Mouse (Mus musculus): ENCODE measurements around the gene Umod.

The Umod gene

DNA sequence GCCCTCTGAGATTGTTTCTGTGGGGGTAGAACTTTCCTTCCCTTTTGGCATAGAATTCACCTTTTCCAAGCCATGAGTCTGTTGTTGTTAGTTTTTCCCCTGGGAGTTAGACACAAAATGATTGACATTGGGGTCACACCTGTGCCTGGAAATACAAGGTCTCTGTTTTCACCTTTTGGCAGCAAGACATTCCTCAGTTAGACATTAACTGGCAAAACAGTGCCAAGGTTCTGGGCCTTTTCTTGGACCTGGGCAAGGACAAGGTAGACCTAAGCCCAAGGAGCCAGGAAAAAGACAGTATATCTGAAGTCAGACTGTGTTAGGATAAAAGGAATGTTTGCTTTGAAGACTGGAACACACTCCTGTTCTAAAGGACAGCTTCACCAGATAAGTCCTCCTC lies at the start of gene Umod:
Umod (minus strand) TSS at position 27 of the 400 bp plus-strand sequence.
- DNase-seq, result no peak

DNA sequence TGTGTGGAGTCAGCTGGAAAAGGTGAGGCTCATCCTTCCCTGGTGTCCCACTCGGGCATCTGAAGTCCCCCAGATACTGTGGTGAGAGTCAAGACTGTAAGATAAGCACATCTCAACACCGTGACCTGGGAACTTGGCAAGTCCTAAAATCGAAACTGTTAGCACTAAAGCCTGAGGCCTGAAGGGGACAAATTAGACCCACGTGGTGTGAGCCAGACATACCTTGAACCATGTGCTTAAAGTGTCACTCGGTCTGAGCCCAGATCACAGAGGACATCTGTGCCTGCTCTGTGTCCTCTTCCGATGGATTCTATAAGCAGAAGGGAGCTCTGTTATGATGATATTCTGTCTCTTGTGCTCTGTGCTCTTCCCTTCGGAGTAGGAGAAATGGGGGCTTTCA lies 49.5 kb upstream of the Umod start:
- DNase-seq, result no peak

DNA sequence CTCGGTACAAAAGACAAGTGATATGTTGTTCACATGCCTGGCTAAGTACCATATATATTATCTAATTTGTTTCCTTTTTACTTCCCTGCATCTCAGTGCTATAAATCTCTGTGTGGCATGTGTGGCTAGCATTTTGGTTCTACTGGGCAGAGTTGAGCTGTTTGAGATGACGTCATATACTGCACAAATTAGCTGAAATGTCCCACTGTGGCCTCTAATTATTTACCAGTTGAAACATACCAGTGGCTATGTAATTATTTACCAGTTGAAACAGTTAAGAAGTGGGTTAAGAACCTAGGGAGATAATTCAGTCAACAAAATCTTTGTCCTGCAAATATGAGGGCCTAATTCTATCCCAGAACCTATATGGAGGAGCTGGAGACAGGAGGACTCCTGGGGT lies 48.5 kb upstream of the Umod start:
- no peak for DNase-seq

DNA sequence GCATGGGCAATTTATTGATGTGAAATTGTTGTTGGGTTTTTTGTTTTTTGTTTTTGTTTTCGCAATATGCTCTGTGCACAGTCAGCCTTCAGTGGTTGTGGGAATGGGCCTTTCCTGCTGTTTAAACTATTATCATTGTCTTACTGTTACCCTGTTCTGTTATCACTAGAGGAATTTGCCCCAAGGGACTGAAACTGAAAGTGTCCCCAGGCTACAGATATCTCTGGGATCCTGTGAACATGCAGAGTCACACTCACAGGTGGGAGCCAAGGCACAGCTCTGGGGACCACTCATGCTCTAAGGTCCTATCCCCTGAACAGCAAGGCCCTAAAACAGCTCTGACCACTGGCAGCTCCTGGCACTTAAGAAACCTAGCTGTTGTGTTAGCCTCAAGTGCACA lies 48.1 kb upstream of the Umod start:
- no peak for DNase-seq

DNA sequence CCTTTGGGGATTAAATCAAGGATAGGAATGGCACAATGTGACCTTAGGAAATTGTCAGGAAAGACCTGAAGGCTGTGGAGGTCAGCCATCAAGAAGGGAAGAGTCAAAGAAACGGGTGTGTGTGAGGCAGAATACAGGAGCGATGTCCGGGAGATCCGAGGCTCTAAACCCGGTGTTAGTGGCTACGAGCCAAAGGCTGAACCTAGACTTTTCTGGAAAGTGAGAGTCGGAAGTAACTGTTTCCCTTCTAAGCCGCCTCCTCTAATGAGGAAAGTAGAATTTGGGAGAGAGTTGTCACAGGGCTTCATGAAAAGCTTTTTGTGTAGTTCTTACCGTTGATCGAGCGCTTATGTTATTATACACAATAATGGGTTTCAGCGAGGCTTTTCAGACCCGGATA lies 47.4 kb upstream of the Umod start:
- no peak for DNase-seq

DNA sequence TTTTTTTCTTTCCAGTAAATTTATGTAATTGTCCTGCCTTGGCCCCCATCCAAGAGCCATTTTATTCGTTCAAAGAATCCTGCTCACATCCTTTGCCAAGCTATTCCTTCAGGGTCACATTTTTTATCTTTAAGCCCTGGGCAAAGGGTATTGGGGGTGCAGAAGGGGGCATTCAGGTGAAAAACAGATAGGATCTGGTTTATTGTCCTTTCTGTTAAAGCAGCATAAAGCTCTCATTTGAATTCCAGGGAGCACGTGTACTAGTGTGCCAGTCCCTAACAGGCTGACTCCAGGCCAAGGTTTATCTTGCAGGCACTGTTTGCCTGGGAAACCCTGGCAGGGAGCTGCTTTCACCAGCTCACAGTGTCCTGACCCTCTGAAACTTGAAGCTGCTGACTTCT lies 46.8 kb upstream of the Umod start:
- no peak for DNase-seq

DNA sequence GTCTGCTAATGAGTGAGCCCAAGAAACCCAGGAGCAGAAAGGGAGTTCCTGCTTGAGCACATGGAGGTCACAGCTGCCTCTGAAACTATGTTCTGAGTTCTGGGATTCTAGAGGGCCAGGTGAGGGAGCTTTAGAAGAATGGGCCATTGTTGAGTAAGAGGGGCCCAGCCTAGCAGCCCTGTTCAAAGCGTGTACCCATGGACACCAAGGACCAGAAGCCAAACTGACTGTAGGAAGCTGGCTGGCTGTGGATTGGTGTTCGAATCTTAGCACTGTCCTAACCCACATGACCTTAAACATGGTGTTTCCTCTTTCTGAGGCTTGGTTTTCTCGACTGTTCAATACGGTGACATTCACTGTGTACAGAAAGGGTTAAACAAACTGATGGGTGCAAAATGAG lies 44.3 kb upstream of the Umod start, which contains the start of gene Pdilt:
Pdilt (minus strand) TSS at position 101 of the 400 bp plus-strand sequence.
- no peak for DNase-seq

DNA sequence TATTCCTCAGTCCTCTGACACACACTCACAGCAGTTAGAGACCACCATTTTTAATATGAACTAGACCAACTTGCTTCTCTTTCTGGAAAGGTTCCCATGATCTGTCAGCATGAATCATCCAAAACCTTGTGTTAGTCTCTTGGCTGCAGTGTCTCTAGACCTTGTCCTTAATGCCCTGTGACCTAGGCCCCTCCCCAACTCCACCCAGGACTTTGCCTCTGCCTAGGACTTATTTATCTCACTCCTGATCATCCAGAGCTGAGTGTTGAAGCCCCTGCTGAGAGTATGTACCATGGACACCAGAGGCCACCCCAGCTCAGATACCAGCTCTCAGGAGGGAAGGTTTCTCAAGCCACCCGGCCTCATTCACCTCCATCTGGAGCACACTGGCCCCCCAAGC lies 43.3 kb upstream of the Umod start:
- DNase-seq, result no peak

DNA sequence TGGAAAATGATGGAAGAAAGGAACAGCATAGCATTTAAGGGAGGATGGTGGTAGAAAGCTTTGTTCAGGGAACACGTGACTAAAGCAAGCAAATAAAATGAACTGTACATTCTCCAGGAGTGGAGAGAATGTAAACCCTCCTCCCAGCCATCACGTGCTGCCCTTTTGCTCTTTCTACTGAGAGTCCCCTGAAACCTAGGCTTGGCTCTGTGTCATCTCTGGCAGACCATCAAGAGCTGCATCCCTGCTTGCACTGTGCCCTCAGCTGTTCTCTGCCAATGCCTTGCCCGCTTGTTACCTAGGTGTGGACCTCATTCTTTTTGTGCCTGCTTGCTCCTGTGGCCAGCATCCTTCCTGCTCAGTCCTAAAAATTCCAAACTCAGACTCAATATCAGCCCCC lies 42.7 kb upstream of the Umod start:
- DNase-seq, result no peak

DNA sequence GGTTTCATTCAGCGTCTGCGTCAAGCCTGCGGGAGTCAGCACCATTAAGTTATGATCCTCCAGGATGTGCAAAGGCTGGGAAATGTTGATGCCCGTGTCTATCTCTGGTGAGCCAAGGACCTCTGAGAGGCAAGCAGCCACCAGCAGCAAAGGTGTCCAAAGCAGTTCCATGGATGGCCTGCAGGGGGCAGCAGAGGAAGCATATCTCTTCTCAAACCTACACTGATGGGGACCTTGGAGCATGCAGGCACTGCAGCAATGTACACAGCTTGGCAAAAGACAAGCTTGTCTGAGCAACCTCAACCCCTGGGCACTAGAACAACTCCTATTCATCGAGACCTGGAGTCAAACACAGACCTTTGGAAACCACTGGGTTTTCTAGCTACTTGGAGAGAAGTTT lies 40.6 kb upstream of the Umod start:
- DNase-seq, result peak; percentile 59 to 73

DNA sequence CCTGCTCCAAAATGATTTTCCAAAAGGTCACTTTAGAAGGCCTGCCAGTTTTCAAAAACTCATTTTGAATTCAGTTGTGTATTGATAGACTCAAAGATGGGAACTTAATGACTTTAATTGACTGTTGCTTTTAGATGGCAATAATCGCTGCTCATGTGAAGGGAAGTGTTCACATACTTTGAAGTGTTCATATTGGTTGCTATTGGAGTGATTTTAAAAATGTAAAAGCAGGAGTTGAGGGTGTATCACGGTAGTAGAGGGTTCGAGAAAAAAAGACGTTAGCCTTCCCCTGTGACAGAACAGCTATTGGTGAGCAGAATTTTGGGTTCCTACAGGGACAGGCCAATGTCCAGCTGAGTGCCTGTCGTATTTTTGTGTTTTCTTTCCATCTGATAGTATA lies 40.1 kb upstream of the Umod start, which contains the start of gene Acsm5:
Acsm5 (plus strand) TSS at position 301 of the 400 bp plus-strand sequence.
- no peak for DNase-seq

DNA sequence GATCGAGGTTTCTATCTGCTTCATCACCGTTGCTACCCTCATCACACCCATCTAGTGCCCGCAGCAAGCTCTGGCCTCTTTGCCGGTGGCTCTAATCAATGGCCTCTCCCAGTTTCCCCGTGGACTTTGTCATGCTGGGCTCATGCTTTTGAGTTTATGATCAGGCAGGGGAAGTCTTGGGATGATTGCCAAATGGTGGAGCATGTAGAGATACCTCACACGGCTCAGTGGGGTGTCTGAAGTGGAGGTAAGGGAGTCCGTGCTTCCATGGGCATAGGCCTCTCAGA lies 37.1 kb upstream of the Umod start:
- DNase-seq, result no peak

DNA sequence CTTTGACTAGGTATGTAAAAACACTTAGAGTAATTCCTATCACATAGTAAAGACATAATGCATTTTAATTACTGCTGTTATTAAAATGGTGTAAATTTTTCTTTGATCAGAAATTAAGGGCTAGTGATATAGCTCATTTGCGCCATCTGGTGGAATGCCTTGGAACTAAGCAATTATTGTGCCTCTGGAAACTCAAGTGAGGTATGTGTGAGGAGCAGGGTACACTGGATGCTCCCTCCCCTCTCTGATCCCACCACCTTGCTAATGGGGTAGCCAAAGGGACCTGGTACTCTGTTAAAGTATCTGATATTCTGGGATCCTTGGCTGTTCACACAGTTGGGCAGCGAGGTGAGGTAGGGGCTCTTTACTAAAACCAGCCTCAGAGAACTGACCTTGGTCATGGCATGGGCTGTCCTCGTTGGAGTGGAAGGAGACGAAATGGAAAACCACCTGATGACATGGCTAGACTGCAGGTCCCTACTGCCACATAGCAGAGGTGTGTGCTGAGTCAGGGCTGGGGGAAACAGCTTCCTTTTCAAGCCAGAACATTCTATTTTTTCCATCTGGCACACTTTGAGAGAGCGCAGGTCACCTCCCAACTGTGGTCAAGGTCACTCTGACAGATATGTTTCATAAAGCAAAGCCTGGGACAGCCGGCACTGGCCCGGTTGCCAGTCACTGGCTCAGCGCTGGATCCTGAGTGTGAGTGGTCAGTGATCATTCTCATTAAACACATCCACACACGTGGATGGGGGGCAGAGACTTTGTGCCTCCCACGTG lies 36.6 kb upstream of the Umod start:
- DNase-seq, result peak; percentile 44 to 71

DNA sequence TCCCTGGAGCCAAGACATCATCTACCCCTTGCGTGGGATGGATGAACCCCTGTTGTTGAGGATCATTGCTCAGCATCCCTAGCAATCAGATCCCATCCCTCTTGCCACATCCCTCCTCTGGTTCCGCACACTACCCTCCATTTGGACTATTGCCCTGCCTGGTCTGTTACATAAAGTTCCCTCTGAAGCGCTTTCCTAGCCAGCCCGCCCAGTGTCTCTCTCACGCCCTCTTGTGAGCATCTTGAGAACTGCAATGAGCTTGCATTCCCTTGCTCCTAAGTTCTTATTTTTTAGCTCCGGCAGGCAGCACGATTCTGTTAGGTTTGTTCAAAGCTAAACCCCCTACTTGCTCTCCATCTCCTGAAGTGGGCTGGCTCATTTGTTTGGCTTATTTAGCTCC lies 34.0 kb upstream of the Umod start:
- DNase-seq, result peak; percentile 57 to 59

DNA sequence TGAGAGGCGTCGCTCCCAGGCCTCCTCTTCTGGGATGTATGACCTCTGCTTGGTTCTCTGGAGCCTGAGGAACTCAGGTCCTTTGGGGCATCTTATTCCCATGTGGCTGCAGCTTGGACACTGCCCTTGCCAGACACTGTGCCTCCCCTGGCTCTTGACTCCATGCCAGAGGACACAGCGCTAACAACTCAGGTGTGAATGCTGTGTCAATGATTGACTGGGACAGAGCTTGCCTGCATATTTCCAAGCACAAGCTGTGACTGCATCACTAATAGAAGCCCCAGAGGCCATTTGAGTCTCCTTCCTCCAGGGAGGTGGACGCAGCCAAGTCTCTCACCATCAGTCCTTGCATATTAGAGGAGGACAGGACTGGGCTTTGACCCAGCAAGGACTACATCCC lies 32.1 kb upstream of the Umod start:
- DNase-seq, result no peak

DNA sequence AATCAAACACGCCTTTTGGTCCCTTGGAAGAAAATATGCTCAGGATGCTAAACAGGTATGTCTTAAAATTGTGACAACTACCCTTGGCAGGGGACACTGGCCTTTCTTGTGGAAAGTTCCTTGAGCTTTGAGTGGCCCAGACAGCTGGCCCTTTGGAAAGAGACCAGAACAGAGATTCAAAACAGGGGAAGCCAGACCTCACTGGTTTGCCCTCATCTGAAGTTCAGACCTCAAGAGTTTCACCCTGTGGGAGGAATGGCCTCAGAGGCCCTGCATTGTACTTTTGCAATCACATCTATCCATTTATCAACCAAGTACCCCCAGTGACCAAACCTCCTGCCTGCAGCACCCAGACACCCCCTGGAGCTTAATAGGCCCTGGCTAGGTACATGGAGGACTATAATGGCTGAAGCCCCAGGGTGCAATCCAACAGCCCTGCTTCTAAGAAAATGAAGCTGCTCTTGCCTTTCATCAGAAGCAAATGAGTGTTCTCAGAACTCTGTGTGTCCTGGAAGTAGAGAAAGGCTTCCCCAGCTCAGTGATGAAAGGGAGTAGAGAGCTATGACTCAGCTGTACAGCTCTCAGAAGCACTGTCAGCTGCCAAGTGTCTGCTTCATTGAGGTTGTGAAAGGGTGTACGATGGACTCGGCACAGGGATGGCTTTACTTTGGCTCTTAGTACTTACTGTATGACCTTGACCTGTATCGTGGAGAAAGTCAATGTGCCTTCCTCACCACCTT lies 11.1 kb upstream of the Umod start:
- no peak for DNase-seq

DNA sequence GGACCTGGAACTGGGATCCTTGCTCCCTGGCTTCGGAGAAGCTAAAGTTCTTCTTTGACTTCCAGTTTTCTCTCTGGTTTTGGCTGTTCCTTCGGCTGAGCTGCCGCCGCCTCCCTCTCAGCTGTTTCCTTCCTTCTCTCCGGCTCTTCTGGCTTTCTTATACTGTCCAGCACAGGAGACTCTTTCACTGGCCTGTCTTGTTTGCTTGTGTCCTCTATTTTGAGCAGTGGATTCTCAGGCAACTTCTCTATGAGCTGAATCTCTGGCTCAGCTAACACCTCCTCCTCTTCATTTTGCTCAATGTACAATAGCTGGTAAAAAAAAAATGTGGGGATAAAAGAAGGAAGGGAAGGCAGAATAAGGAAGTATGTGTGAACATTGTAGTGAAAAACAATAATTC lies 7.6 kb upstream of the Umod start:
- no peak for DNase-seq

DNA sequence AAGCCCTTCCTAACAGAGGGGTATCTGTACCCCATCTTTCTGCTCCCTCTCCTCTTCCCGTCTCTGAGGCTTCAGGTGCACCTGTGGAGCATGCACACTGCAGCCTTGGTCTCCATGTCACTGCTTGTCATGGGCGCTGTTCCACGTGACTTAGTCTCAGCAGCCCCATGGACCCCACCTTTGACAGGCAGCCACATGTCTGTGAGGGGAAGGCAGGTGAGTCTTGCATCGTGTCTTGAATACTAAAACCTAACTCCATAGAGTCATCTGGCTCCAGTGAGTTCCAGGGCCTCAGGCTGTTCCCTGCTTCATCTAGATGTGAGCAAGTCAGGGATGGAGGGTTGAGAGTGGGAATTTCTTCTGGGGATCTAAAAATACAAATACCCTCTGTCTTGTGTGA lies 5.1 kb upstream of the Umod start:
- DNase-seq, result no peak

DNA sequence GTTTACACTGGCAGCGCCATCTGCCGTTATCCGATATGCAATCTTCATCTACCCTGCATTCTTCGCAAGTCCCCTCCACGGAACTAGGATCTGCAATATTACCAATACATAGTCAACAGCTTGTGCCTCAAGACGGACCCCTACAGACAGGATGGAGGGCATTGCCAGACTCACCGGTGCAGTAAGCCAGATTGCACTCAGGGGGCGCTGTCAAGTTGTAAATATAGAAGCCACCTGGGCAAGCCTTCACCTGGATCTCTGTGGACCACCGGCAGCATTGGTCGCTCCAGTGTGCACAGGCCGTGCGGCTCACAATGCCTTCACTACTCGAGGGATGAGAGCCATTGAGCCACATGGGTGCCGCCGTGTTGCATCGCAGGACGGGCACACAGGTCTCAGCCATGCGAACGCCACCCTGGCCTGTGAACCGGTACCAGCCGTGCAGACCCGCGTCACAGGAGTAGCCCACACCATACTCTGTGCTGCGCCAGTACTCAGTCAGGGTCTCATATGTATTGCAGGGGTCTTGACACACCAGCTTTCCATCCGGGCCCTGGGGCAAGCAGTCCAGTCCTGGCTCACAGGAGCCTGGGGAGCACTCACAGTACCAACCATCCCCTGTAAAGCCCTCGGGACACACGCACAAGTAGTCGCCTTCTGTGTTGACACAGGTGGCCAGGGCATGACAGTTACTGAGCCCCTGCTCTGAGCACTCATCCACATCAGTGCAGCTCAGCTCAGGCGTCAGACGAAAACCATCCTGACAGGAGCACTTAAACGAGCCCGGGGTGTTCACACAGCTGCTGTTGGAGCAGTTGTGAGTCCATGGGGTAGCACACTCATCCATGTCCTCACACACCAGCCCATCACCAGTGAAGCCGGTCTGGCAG lies 2.3 kb downstream of the Umod start:
- no peak for DNase-seq

DNA sequence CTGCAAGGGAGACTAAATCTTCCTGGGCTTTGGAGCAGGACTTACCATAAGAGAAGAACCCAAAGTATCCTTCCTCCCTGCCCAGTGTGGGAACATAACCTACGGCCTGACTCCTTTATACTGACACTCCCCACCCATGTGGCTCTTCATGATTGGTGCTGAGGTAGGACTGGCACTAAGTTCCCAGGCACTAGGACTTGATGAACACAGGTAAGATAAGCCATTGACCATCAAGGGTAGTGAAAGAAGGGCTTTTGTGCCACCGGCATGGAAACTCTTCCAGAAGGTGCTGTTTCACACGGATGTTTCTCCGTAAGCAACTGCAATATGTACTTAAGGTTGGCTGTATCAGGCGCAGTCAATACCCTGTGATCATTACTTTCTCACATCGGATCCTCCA lies 19.9 kb downstream of the Umod start, which contains the start of gene Gp2:
Gp2 (minus strand) TSS at position 101 of the 400 bp plus-strand sequence.
- DNase-seq, result no peak

DNA sequence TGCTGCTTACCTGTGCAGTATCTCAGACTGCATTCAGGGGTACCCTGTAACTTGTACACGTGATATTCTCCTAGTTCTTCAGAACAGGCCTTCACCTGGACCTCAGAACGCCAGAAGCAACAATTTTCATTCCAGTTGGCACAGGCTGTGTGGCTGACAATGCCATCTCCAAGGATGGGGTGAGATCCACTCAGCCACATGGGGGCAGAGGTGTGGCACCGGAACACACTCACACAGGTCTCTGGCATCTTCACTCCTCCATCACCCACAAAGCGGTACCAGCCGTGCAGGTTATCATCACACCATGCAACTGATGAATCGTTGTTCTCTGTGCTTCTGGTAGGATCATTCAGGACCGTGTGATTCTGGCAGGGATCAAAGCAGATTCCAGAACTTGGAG lies 24.9 kb downstream of the Umod start:
- no peak for DNase-seq

DNA sequence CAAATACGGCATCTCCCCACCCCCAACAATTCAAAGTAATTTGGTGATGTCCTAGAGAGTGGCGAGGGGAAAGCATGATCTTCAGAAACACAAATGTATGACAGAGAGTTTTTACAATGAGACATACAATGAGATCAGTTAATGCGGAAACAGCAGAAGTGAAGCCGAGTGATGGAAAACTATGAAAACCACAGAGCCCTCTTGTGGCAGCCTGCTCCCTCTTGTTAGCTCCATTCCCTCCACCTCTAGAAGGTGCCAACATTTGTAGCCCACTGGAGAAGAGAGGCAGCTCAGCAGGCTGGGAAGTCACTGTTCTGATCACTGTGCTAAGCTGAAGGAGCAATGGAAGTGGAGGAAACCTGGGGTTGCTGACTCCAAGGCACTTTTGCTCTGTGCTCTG lies 35.2 kb downstream of the Umod start:
- DNase-seq, result peak; percentile 2 to 7

DNA sequence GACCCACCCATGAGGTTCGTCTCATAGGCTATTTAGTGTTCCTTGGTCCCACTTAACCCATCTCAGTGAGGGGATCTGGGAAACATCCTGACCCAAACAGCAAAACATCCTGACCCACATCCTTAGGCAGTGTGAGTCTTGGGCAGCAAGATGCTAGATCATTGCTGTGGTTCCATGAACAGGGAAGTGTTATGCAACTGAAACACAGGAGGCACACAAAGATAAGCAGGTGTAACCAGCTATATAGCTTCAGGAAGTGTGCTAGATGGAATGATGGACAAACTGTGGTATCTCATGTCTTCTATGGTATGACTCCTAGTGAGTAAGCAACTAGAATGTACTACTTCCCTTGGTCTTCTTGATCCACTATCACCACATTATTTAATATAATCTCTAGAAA lies 37.1 kb downstream of the Umod start:
- no peak for DNase-seq

All from cerebellum, adult 18-20 months (tissue).